18 mouse cellular contexts compared by ENCODE assay signal in genomic region chr5:151076917-151077316, GRCm38 (mm10).
"Had no signal": no experiment of that assay in that cellular context is flagged by ENCODE, and none has a peak within 500 bp of the region (broad histone marks: within the 10 kb centered on the region; RNA-seq: fewer than 3 reads in every experiment).

No protein-coding gene starts in this region.

- H3K27me3 ChIP-seq: intestine, embryonic 15.5 days; liver, embryonic 12.5 days; liver, embryonic 15.5 days; megakaryocyte, embryonic 14.5 days; neural tube, embryonic 13.5 days had no signal

- H3K9ac ChIP-seq: intestine, embryonic 15.5 days; liver, embryonic 12.5 days; liver, embryonic 15.5 days; lung, embryonic 14.5 days; neural tube, embryonic 13.5 days had no signal

- H3K4me3 ChIP-seq: intestine, embryonic 15.5 days; left cerebral cortex, adult 2 months; liver, embryonic 12.5 days; liver, embryonic 15.5 days; megakaryocyte, embryonic 14.5 days; midbrain, embryonic 10.5 days; myocyte; neural tube, embryonic 13.5 days had no signal

- DNase-seq: kidney, adult 18-20 months; kidney, adult 9 months; kidney, postnatal 14 days; kidney, postnatal 4 days; layer of hippocampus, postnatal 36 days; lung, embryonic 14.5 days; lung, postnatal 10 days; retina, postnatal 1 day; thymus, adult 18-20 months; thymus, postnatal 36 days had no signal

- H3K36me3 ChIP-seq: intestine, embryonic 15.5 days; liver, embryonic 12.5 days; liver, embryonic 15.5 days; midbrain, embryonic 10.5 days; neural tube, embryonic 13.5 days had no signal

- H3K27ac ChIP-seq: intestine, embryonic 15.5 days; left cerebral cortex, adult 2 months; liver, embryonic 12.5 days; liver, embryonic 15.5 days; midbrain, embryonic 10.5 days; neural tube, embryonic 13.5 days had no signal

- H3K4me1 ChIP-seq: intestine, embryonic 15.5 days; liver, embryonic 12.5 days; megakaryocyte, embryonic 14.5 days; midbrain, embryonic 10.5 days; neural tube, embryonic 13.5 days had no signal

- ATAC-seq: intestine, embryonic 15.5 days; liver, embryonic 12.5 days had no signal

- H3K4me2 ChIP-seq: intestine, embryonic 15.5 days; liver, embryonic 12.5 days; liver, embryonic 15.5 days; lung, embryonic 14.5 days; neural tube, embryonic 13.5 days had no signal

- H3K9me3 ChIP-seq: intestine, embryonic 15.5 days; liver, embryonic 12.5 days; liver, embryonic 15.5 days; midbrain, embryonic 10.5 days; neural tube, embryonic 13.5 days had no signal
